Mouse (Mus musculus) neural tube, embryonic 10.5 days (tissue): ENCODE results near the gene Uba1.
"Not testable (repeated sequence)": the region's sequence is repeated elsewhere in the genome, so short reads cannot be mapped to it uniquely, and the experiment has no call there.

ENCODE experiments used
- DNase-seq: peaks from one replicate; pipeline ENCODE4 v3.0.0-alpha.2; 2017; ENCODE audit warnings: low spot score; ENCODE audit errors: extremely low spot score

Gene Uba1

DNA sequence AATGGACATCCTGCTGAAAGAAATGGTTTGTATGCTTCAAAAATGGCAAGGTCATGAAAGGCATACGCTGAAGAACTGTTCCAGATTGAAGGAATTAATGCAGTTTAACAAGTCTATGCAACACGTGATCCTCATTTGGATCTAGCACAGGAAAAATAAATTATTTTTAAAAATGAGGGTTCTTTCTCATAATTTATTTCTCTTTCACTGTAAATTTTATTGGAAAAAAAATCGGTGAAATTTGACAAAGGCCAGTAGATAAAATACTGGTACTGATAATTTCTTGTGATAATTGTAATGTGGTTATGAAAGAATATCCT is 46.9 kb downstream of the Uba1 start:
- DNase-seq: no peak

- DNase-seq: no peak
Observed at GRCm38 (mm10) chrX:20728681-20729080, 70.6 kb downstream of the Uba1 start.

GRCm38 (mm10) chrX:20730048-20730447 is 71.9 kb downstream of the Uba1 start:
- not testable (repeated sequence) for DNase-seq
